Mouse (Mus musculus) testis, adult 2 months (tissue): ENCODE results near the gene Xylt1.

Experiments
- CTCF ChIP-seq: fragments of 200-500 bp; IDR thresholded peaks from 2 replicates; pipeline ENCODE4 v1.5.1; 2012; ENCODE audit warnings: low read depth, mild to moderate bottlenecking, inconsistent platforms, low read length, moderate library complexity; ENCODE audit not compliant: control insufficient read depth, insufficient read depth, insufficient replicate concordance
- POLR2A ChIP-seq: fragments of 200-500 bp; IDR thresholded peaks from 2 replicates; pipeline ENCODE4 v1.6.1; 2012; ENCODE audit warnings: low read depth, mild to moderate bottlenecking, inconsistent platforms, low read length, moderate library complexity; ENCODE audit not compliant: control insufficient read depth

- TF ChIP-seq CTCF (no peak), POLR2A (no peak)
Observed at GRCm38 (mm10) chr7:117516896-117517295, 136.1 kb downstream of the Xylt1 start.
